Mouse (Mus musculus) forebrain, embryonic 16.5 days (tissue): ENCODE measurements at regions not wholly inside any gene's neighbourhood (a gene's known extent, or its start where the extent isn't known, plus 50 kb on each side); places are given as distances from the start of the nearest gene placed in this dataset.

Source experiments
- ATAC-seq: fragments of 200-750 bp; cut with Nextera tagmentation; 2 replicates; pipeline ENCODE4 v1.8.0; 2017; ENCODE audit warnings: mild to moderate bottlenecking, moderate library complexity
- H3K27ac ChIP-seq: fragments of 300-500 bp; sonication (generic); 2 replicates; pipeline ENCODE4 v1.5.1; 2014; ENCODE audit warnings: low read length, control low read depth
- H3K27me3 ChIP-seq: fragments of 300-500 bp; sonication (generic); replicated peaks from 2 replicates; pipeline ENCODE4 v1.6.1; 2014; ENCODE audit warnings: low read length; ENCODE audit not compliant: control insufficient read depth, insufficient read depth
- H3K36me3 ChIP-seq: fragments of 300-500 bp; sonication (generic); 2 replicates; pipeline ENCODE4 v1.6.1; 2014; ENCODE audit not compliant: control insufficient read depth, insufficient read depth
- H3K4me1 ChIP-seq: fragments of 300-500 bp; sonication (generic); replicated peaks from 2 replicates; pipeline ENCODE4 v1.6.1; 2014; ENCODE audit warnings: low read length; ENCODE audit not compliant: control insufficient read depth, insufficient read depth
- H3K4me2 ChIP-seq: fragments of 300-500 bp; sonication (generic); 2 replicates; pipeline ENCODE4 v1.6.1; 2014; ENCODE audit warnings: mild to moderate bottlenecking, low read length, control low read depth
- H3K4me3 ChIP-seq: fragments of 300-500 bp; sonication (generic); replicated peaks from 2 replicates; pipeline ENCODE4 v1.5.1; 2014; ENCODE audit warnings: mild to moderate bottlenecking, low read length, control low read depth
- H3K9ac ChIP-seq: fragments of 300-500 bp; sonication (generic); replicated peaks from 2 replicates; pipeline ENCODE4 v1.6.1; 2014; ENCODE audit warnings: low read depth, low read length, control low read depth
- H3K9me3 ChIP-seq: fragments of 300-500 bp; sonication (generic); 2 replicates; pipeline ENCODE4 v1.6.1; 2016; ENCODE audit warnings: low read length; ENCODE audit not compliant: control insufficient read depth

GRCm38 (mm10) chrX:76680890-76681289 lies 78.2 kb upstream of the Cldn34d start:
- Histone ChIP-seq H3K9me3 (no peaks in the 10 kb centered on the region), H3K27ac (no peak overlapping the region)
- peak; percentile 70 for ATAC-seq

More at GRCm38 (mm10) chrX:76680890-76681289, 78.2 kb upstream of the Cldn34d start:
- Histone ChIP-seq H3K4me3 (no peak overlapping the region), H3K27me3 (no peaks in the 10 kb centered on the region), H3K9ac (no peak overlapping the region), H3K4me2 (no peak overlapping the region), H3K36me3 (no peaks in the 10 kb centered on the region), H3K4me1 (no peaks in the 10 kb centered on the region)
